Mouse (Mus musculus) large intestine, adult 2 months (tissue): ENCODE data around the gene Sema5b. TPM values are rescaled to one million over a fixed set of nuclear protein-coding genes. Genes with fewer than 3 reads are reported as not detected.
"Not testable (repeated sequence)": the region's sequence is repeated elsewhere in the genome, so short reads cannot be mapped to it uniquely, and the experiment has no call there.

Source experiments
- DNase-seq: peaks from one replicate; pipeline ENCODE4 v3.0.0-alpha.2; 2012; ENCODE audit warnings: low read depth, low spot score
- WGBS: fragments of 180-500 bp; shearing (Covaris S2); methylation state at CpG from one replicate; pipeline ENCODE4 v1.1.7; 2018; 5-methylcytosine and 5-hydroxymethylcytosine counted together
- polyA plus RNA-seq: library from polyadenylated mRNA; depleted of rRNA; stranded (reverse); fragments of >200 nt; gene quantifications from 2 replicates; pipeline ENCODE4 v1.2.3, GENCODE M21; 2012

Sema5b gene
- polyA plus RNA-seq, 1 experiment, result 0.19 TPM

DNA sequence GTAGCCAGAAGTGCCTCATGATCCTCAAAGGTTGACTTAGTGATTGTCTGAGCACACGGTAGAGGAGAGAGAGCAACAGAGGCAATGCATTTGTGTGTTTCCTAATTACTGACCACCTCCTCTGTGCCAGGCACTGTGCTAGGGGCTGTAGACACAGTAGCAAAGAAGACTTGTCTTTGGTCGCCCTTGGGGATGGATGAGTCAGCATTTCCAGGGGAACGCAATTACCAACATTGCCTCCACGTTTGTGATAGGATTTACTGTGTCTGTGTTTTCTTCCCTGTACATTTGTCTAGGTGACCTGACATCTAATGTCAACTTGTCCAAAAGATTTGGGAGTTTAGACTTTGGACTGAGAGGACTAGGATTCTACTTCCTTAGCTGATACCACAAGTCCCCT is 4.8 kb downstream of the Sema5b start:
- no peak for DNase-seq
- WGBS, result 66% methylated on average over 4 of the region's 4 CpGs

DNA sequence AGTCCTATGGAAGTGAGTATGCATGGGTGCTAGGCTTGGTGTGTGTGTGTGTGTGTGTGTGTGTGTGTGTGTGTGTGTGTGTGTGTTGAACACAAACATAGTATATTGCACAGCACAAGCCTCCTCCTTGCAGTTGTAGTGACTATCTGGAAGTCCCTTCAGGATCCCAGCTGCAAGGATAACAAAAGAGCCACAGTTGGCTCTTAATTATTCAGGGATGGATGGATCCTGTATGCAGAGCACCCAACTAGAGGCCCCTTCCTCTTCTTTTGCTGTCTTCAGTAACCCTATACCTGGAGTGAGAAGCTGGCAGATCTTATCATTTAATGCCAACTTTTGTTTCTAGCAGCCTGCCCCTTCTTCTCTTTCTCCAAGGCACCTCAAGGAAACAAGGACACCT is 7.0 kb downstream of the Sema5b start:
- DNase-seq, result no peak

GRCm38 (mm10) chr16:35549354-35549753 is 8.4 kb downstream of the Sema5b start:
- no peak for DNase-seq
- WGBS, result 96% methylated on average over 2 of the region's 2 CpGs

DNA sequence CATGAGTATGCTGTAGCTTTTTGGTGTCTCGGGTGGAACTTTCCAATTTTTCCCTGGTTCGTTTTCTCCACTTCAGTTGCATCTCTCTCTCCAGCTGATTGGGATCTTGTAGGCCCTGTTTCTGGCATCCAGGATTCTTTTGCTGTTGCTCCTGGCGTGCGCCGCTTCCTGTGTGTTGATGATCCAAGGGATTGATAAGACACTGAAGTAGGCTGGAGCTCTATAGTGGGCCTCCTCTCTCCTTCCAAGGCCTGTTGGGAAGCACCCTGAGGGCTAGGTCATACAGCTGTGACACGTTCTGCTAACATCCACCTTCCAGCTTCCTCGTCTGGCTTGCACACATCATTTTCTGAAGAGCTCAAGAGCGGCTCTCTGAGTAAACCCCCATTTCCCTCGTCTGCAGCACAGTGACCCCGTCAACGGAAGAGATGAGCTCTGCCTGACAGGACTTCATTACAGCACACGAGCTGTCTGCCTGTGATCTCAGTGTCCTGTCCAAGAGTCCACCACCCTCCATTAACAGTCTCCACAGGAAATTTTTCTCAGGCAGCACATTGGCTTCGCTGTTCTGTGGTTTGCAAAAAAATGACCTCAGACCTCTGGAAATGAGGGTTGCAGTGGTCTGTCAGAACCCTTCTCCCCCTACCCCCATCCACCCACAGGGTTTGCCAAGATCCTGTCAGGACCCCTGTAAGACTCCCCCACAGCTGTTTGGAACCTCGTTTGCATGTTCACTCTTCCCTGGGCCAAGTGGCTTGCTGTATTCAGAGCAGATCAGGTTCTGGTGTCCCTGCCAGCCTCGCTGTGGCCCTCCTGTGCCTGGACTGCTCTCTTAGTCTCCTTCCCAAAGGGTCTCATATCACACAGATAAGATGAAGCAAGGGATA is 14.9 kb downstream of the Sema5b start:
- WGBS, result 80% methylated on average over 15 of the region's 15 CpGs
- no peak for DNase-seq

GRCm38 (mm10) chr16:35557038-35557437 is 16.1 kb downstream of the Sema5b start:
- 47% methylated on average over 6 of the region's 6 CpGs for WGBS
- no peak for DNase-seq

- 74% methylated on average over 6 of the region's 6 CpGs for WGBS
Observed at GRCm38 (mm10) chr16:35561541-35561940, 20.6 kb downstream of the Sema5b start.

GRCm38 (mm10) chr16:35564246-35564905 is 23.4 kb downstream of the Sema5b start:
- no peak for DNase-seq
- 74% methylated on average over 22 of the region's 22 CpGs for WGBS

More at GRCm38 (mm10) chr16:35561541-35561940, 20.6 kb downstream of the Sema5b start:
- no peak for DNase-seq

GRCm38 (mm10) chr16:35565601-35566000 is 24.7 kb downstream of the Sema5b start:
- not testable (repeated sequence) for DNase-seq
- 98% methylated on average over 5 of the region's 5 CpGs for WGBS

DNA sequence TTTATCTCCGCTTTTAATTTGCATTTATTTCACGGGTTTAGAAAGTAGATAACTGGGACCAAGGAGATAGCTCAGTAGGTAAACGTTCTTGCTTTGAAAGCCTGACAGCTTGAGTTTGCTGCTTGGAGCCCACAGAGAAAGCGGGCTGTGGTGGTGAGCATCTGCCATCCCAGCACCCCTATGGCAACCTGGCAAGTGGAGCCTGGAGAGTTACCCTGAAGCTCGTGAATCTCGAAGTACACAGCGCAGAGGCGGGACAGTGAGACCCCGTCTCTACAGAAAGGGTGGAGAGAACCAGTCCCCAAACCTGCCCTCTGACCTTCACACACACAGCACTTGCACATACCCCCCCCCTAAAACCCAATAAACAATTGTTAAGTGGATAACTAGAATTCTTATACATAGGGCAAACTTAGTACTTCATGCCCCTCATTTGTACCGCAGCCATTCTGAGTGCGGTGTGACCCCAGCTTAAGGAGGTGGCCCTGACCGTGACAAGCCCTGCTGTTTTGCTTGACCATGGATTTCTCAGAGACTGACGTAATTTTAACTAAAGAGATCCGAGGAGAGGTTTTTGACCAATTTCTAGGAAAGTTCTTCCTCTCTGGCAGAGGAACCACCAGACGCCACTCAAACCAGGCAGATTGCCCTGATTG is 27.4 kb downstream of the Sema5b start:
- WGBS, result 71% methylated on average over 15 of the region's 15 CpGs
- no peak for DNase-seq

- WGBS, result 48% methylated on average over 2 of the region's 2 CpGs
- DNase-seq, result no peak
Observed at GRCm38 (mm10) chr16:35569347-35569746, 28.4 kb downstream of the Sema5b start.

DNA sequence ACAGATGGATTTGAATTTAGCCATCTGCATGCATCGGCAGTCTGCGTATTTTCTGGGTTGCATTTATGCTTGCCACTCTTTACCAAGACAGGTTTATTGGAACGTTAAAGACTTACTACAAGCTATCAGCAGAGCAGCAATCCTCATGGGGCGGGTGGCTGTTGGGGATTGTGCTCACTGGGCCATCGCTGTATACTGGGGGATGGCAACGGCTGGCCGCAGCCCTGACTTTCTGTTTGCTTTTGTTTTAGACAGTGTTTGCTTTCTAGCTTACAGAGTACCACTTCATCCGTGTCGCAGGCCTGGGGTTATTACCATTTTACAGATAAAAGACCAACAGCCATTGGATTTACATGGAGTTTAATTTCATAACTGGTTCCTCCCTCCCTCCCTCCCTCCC is 28.8 kb downstream of the Sema5b start:
- 13% methylated on average over 9 of the region's 9 CpGs for WGBS
- DNase-seq, result no peak

DNA sequence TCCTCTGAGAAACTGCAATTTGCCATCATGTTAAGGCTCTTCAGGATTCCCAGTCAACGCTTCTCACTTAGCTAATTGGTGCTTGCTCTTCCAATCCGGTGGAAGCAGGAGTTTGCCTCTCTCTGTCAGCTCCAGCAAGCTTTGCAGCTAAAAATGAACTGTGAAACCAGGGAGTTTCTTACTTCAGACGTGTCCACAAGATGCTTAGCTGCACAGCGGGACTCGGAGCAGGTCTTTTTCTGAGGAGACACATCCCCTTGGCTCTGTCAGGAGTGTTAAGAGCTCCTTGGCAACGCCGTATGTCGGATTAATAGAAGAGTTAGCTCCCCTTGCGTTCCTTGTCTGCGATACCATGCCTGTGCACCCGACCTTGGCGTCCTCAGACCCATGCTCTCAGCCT is 29.7 kb downstream of the Sema5b start:
- WGBS, result 74% methylated on average over 12 of the region's 12 CpGs
- DNase-seq, result no peak

DNA sequence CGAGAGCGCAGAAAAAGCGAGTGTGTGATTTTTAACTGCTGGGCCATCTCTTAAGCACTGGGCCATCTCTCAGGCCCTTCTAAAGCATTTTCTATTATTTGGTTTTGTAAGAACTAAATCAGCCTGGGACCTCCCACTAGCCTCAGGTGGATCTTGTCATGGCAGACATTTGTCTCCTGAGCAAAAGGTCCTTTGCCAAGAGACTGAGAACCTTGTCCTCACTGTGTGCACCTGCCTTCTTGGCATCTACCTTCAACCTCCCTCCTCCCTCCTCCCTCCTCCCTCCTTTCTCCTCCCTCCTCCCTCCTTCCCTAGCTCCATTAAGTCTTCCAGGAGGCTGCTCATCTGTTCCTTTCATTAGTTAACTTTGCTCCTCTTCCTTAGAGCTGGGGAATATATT is 32.6 kb downstream of the Sema5b start:
- no peak for DNase-seq
- 96% methylated on average over 3 of the region's 3 CpGs for WGBS

GRCm38 (mm10) chr16:35577181-35577941 is 36.4 kb downstream of the Sema5b start:
- 88% methylated on average over 11 of the region's 11 CpGs for WGBS
- DNase-seq, result no peak

DNA sequence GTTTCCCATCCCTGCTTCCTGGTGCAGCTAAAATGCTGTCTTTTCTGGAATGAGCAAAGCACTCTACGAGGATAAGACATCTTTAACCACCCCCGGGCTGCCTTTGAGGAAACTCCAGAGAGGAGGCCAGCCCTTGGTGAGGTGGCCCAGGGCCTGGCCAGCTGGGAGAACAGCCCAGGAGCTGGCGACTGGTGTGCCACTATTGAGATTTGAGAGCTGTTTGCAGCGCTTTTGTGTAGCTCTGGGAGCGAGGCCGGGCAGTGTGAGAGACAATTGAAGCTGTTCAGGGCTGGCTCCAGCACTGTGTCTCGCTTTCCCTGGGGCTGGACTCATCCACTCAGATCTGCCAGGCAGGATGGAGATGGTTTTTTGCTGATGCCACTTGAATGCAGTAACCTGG is 40.4 kb downstream of the Sema5b start:
- WGBS, result 81% methylated on average over 7 of the region's 7 CpGs
- no peak for DNase-seq

GRCm38 (mm10) chr16:35583551-35584080 is 42.7 kb downstream of the Sema5b start:
- 41% methylated on average over 4 of the region's 4 CpGs for WGBS
- peak; percentile 19 for DNase-seq

DNA sequence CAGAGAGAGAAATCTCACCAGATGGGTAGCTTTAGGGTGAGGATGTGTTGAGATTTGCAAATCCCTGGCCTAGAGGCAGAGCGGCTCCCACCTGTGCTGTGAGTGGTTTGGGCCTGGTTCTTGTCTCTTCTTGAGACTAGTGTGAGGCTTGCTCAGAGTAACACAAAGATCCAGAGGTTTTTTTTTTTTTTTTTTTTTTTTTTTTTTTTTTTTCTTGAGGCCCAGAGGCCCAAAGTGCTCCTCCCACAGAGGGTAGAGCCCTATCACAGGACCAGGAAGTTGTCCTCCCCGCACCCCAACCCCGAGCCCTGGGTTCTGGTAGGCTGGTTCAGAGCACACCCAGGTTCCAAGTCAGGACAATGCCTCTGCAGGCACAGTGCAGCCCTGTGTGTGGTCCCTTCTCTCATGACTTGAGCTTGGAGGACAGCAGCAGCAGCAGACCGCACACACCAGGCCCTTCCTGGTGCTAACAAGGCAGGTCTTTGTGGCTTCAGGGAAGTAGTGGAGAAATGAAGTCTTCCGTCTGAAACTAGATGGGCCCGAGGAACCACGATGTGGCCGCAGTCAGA is 44.3 kb downstream of the Sema5b start:
- DNase-seq, result no peak
- 91% methylated on average over 8 of the region's 8 CpGs for WGBS

DNA sequence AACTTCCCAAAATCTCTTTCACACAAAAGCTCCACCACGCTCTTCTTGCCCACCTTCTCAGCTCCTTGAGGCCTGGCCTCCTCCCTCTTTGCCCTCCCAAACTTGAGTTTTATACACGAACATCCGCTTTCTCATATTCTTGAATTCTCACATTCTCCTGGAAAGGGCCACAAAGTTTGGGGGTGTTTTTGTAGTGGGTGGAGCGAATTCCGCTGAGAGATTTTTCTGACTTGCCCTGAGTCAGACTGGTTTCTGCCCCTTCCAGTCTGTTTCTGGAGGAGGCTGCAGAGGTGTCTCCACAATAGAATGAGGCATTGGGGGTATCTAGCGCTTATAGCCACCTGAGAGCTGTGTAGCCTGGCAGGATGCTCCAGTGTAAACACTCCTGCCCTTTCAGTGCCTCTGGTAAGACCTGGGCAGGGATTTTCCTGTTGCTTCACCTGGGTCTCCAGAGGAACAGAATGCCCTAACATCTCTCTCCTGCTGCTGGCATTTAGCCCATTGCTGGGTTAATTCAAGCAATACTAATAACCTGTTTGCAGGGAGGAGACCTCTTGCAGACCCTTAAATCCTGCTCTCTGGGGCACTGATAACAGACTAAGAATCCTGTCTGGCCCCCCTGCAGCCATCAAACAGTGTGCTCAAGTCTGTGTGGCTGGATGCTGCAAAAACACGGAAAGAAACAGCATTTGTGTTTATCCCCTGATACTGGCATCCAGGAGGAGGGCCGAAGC is 46.3 kb downstream of the Sema5b start:
- no peak for DNase-seq
- WGBS, result 91% methylated on average over 8 of the region's 8 CpGs
